Mouse (Mus musculus) kidney, adult 8-10 months (tissue): Measurements from ENCODE around the gene Polr2j.

ENCODE experiments used
- DNase-seq, 2 experiments: peaks; one replicate each; pipeline ENCODE4 v3.0.0; 2022

Polr2j gene

DNA sequence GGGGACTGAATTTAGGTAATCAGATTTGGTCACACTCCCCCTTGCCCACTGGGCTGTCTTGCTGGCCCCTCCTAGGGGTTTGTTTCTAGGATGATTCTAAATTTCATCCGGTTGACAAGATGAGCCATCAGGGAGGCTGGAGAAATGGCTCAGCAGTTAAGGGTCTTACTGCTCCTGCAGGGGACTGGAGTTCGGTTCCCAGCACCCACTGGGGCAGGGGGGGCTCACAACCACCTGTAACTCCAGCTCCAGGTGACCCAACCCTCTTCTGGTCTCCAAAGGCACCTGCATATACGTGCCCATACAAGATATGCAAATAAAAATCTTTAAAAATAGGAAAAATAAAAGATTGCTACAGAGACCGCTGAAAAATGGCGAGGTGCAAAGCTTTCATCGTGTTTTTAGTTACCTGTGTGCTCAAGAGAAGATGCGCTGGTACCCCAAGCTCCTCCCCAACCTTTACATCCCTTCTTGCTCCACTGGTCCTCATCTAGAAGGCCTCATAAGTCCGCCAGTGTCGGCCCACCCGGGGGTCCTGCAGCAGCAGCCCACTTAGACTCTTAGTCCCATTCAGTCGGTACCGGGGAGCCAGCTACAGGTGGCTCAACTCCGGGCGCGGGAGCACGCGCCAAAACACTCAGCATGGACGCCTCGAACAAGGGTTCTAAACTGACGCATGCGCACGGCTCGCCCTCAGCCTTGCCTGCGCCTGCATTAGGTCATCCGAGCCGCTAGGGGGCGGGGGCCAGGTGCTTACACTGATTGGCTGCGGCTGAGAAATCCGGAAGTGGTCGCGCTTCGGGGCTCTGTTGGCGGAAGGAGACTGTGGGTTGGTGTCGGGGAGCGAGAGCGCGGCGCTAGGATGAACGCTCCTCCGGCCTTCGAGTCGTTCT lies at the start of gene Polr2j:
TSS of gene Polr2j (plus strand) at position 741 of the 893 bp plus-strand sequence.
- peak; percentile 94 to 96 for DNase-seq

DNA sequence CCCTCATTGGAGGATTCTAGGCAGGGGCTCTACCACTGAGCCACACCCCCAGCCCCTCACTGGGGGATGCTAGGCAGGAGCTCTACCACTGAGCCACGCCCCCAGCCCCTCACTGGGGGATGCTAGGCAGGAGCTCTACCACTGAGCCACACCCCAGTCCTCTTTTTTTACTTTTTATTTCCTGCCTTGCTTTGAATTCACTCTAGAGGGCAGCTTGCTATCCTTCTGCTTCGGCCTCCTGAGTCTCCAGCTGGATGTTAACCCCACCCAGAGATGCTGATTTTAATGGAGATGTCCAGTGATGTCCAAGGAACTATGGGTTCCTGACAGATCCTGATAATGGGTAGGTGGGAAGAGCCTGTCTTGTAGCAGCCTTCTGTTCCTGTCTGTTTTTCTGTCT lies 47.0 kb upstream of the Polr2j start:
- no peak for DNase-seq

DNA sequence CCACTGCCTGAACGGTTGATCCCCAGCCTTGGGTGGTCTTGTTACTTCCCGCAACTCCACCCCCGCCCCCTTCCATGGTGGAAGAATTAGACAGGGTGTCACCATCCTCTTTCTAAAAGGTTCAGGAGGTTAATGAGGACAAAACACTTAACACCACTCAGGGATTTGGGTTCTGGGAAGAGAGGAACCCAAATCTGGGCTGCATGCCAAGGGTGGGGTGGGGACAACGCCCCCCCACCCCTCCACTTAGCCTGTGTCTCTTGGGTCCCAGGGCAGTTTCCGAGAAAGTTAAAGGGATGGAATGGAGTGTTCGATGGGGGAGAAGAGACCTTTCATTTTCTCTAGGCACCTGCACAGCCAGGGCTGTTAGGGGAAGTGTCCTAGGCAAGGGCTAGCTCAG lies 43.4 kb upstream of the Polr2j start:
- DNase-seq: no peak

DNA sequence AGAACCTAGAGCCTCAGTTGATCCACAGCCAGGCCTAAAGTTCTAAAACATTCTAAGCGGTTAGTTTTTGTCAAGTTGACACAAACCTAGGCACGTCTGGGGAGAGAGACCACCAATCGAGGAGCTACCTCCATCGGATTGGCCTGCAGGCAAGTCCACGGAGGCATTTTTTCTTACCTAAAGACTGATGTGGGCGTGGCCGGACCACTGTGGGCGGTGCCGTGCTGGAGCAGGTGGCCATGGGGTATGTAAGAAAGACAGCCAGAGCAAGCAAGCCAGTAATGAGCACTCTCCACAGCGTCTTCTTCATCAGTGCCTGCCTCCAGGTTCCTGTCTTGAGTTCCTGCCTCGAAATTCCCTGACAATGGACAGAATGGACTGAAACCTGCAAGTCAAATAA lies 42.9 kb upstream of the Polr2j start:
- no peak for DNase-seq

DNA sequence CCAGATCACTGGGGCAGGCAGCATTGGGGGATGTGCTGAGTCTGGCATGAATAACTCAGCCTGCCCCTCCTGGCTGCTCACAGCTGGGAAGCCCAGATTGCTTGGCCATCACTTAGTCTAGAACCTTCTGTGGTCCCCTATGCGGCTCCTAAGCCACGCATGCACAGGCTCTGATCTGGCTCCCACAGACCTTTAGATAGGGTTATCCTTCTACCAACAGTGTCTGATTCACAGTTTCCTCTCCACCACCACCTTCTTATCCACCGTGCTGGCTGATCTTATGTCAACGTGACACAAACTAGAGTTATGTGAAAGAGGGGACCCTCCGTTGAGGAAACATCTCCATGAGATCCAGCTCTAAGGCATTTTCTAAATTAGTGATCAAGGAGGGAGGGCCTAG lies 41.4 kb upstream of the Polr2j start:
- no peak for DNase-seq

DNA sequence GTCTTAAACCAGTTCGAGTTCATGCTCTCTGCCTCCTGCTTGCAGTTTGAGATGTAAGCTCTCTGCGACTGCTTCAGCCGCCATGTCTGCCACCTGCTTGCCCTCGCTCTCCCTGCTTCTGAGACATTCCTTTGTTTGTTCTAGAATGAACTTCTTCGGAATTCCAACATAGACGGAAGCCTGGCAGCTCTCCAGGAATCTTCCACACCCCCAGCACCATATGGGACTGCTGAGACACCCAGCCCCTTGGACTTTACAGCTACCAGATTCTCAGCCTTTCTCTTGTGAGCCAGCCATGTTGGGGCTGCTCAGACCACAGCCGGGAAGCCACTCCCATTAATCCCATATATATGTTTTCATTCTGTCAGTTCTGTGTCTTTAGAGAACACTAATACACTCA lies 40.1 kb upstream of the Polr2j start:
- no peak for DNase-seq

DNA sequence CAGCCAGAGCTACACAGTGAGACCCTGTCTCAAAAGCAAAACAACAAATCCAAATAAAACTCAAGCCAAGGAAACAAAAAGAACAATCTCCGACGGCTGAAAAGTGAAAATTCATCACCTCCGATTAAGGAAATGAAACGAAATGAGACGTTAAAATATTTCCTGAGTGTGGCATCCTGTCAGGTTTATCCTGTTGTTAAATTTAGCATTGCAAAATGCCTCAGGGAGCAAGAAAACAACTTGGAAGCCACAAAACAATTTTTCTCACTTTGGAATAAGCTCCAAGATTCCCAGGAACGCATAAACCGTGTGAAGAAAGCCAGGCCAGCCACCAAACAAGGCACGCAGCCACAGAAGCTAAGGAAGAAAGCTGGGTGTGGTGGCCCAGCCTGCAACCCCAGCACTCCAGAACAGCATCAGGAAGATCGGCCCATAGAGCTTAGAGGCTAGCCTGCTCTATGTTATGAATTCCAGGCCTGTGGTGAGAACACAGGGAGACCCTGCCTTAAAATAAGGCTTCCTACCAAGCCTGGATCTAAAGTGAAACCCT lies 39.4 kb upstream of the Polr2j start:
- DNase-seq: peak; percentile 23 to 38

DNA sequence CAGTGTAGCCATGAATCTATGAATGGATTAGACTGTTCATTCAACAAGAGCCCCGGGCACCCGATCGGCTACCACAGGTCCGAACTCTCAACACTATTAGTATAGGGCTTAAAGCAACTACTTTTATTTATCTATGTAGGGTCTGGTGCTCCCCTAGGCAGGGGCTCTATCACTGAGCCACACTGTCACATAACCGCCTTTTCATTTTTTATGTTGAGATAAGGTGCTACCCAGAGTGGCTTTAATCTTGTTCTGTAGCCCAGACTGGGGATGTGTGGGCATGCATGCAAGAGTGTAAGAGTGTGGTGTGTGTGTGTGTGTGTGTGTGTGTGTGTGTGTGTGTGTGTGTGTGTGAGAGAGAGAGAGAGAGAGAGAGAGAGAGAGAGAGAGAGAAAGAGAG lies 38.3 kb upstream of the Polr2j start:
- no peak for DNase-seq

DNA sequence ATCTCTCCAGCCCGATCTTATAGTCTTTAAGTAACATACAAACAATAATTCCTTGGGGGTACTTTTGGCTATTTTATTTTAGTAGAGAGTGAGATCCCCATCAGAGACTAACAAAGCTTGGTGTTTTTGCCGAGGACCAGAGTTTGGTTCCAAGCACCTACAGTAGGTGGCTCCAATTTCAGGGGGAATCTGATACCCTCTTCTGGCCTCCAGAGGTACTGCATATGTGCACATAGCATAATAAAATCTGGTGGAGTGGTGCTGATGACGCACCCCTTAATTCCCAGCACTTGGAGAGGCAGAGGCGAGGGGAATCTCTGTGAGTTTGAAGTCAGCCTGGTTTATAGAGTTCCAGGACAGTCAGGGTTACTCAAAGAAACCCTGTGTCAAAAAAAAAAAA lies 34.1 kb upstream of the Polr2j start:
- DNase-seq: no peak

DNA sequence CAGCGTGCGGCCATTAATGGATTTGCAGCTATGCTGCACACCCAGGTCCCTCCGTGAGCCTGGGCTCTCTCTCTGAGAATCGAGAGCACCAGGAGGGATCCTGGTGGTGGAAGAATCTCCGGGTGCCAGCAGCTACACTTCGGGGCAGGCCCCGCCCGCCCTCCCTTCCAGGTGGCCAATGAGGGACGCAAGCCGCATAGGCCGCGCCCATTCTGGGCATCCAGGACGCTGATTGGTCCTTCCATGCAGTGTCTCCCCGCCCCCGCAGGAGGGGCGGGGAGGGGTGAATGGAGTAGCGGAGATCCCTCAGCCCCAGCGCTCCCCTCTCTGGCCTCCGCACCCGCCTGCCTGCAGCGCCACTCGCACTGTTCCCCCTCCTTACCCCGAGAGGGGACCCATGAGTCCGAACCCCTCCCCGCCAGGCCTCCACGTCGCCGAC lies 32.7 kb upstream of the Polr2j start, which contains the start of gene Rasa4:
TSS of gene Rasa4 (plus strand) at position 248 of the 439 bp plus-strand sequence.
- peak; percentile 94 for DNase-seq

DNA sequence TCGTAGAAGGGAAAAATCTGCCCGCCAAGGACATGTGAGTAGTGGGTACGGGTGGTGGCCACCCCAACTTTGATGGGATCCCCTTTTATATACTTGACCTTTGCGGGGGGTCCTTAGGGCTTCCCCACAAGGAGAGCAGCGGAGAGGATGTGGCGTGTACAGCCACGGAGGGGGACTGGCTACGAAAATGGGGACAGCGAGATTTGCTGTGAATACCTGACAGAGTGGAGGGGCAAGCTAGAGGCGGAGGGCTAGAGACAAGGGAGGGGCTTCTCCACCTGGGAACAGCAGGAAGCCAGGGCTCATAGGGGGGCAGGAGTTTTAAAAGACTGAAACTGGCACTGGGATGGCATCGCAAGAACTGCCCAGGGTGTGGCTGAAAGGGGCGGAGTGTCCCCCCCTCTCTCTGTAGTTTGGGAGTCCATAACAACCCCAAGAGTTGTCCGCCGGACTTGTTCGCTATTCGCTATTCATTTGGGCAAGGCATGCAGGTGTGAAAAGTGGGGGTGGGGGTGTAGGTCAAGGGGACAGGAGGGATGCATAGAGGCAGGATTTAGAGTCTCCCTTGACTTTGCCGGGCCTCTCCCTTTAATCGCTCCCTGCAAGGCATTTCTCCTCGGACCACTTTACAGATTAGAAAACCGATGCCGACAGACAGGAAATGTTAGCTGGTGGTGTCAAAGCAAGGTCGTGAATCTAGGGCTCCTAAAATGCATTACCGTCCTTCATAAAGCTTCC lies 32.1 kb upstream of the Polr2j start:
- no peak for DNase-seq

DNA sequence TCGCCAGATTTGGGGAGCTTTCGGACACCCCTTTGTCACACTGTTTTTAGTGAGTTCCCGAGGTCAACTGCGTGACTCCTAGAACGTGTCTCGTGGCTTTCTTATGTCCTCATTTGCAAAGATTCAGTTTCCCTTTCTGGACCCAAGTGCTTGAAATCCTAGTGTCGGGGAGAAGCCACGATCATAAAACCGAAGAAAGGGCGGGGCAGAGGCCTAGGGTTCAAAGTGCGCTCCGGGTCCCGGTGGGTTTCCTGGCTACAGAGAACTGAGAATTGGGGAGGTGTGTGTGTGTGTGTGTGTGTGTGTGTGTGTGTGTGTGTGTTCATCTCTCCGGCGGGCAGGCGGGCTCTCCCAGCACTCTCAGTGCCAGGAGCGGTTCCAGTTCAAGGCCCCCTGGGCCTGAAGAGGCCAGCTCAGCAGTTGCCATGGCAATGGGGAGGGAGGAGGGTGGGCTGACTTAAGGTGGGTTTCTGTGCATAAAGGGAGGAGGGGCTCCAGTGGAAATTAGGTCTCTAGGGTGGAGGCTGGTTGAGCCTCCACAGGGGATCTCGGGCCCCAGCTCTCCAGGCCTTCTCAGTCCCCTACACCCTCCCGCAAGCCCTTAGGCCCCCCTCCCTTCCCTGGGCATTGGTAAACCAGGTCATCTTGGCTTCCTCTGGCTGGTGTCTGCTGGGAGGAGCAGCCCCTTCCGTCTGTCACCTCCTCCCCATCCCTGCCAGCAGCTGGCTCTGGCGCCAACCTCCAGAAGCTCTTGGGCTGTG lies 31.4 kb upstream of the Polr2j start:
- DNase-seq: peak in 1 of 2 experiments; percentile 12

DNA sequence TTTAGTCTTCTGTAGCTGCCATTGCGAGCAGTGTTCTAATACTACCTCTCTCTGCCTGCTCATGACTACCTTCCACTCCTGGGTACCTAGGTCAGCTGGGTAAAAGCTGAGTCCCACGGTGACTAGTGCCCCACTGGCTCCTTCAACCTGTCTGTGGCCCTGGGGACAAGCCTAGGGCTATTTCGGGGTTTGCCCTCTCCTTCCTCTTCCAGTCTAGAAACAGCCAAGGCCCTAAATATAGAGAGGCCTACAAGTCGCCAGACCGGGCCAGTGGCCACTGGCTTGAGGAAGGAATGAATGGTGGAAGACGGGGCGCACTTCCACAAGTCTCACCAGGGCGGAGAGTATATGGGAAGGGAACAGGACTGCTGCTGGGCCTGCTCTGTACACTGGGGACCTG lies 30.1 kb upstream of the Polr2j start:
- DNase-seq: no peak

DNA sequence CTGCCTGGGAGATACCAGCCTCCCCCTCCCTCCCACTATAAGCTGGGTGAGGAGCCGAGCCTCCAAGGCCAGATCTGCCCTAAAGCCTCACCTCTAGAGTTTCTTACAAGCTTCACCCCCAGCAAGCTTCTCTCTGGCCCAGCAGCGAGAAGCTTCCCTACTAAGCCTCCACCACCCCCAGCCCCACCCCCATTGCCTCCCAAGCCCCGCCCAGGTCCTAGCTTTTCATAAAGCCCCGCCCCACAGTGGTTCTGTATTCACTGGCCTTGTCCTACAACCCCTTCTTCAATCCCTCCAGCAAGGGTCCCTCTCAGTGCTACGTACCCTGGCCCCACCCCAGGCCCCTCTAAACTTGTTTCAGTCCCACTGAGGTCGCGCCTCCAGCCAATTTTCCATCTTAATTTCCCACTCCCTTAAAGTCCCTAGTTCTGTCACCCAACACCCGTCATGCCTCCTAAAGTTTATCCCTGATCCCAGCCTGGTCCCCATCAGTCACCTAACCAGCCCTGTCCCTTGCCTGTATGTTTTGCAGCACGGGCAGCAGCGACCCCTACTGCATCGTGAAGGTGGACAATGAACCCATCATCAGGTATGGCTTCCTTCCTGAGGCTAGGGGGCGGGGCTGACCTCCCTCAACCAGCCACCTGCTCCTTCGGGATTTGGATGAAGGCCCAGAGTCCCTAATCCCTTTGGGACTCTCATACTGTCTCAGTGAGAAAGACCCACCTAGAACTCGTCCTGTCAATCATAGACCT lies 27.4 kb upstream of the Polr2j start:
- DNase-seq: peak in 1 of 2 experiments; percentile 15

DNA sequence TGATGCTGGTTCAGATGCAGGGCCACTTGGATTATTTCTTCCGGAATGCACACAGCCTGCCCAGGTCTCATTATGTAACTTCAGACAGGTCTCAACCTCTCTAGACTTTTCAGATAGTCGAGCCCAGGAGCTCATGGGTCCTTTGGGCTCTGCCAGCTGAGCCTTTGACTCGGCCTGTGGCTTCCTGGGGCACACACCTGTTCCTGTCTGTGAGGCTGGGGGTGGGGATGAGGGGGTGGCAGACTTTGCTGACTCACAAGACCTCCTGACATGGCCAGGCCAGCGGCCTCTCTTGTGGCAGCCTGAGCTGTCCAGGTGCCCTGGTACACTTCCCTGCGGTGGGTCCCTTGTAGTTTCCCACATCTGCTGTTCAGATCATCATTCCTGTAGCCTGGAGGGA lies 24.5 kb upstream of the Polr2j start:
- no peak for DNase-seq

DNA sequence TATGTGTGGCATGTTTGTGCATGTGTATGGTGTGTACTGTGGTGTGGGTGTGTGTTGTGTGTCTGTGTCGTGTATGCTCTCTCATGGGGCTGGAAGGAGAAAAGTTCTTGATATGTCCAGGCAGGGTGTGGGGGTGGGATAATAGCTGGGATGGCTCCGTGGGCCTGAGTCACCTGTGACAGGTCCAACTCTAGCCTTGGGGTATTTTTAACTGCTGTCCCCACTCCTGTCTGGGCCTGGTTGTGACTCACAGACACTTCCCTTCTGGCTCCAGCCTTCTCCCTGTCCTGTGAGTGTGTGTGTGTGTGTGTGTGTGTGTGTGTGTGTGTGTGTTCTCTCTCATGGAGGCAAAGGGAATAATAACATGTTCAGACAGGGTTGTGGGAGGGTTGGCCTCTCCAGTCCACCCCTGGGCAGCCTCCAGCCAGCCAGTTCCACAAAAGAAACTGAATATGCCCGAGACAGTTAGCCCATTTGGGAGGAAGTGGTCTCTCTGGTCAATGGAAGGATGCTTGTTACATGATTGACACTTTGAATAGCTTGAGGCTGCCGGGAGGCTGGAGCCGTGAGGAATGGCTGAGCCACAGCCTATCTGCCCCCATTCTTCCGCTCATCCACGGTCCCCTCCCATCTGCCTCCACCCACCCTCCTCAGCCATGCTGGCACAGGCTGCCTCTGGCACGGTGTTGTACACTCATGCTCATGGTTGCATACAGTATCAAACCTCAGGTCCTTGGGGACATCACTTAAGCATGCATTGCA lies 22.0 kb upstream of the Polr2j start:
- DNase-seq: no peak

DNA sequence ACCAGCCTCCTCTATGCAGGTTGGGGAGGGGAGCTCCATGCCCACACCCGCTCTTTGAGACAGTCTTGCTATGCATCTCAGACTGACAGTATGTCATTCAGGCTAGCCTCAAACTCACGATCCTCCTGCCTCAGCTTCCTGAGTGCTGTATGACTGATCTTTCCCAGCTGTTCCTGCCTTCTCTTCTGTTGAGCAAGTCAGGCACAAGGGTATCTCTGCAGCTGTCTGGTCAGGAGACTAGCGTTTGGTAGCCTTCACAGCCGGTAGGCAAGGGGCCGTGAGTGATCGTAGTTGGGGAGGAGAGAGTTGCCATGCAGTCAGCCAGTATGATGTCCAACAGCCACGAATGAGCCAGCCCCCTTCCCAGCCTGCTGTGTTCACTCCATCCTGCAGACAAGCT lies 21.3 kb upstream of the Polr2j start:
- DNase-seq: no peak

DNA sequence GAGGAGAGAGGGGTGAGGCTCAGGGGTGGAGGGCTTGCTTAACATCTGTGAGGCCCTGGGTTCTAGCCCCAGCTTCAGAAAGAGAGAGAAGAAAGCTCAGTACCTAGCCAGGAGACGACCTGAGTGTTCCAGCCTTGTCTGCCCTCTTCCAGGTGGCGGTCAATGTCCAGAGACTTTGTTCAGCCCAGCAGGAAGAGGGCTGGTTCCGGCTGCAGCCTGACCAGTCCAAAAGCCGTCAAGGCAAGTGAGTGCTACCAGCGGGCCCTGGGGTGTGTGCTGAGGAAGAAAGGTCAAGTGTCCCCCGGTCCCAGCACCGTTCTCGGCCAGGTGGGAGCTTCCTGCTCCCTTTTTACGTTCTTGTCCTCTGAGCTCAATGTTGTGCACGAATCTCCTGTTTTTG lies 17.9 kb upstream of the Polr2j start:
- DNase-seq: peak; percentile 69 to 73

DNA sequence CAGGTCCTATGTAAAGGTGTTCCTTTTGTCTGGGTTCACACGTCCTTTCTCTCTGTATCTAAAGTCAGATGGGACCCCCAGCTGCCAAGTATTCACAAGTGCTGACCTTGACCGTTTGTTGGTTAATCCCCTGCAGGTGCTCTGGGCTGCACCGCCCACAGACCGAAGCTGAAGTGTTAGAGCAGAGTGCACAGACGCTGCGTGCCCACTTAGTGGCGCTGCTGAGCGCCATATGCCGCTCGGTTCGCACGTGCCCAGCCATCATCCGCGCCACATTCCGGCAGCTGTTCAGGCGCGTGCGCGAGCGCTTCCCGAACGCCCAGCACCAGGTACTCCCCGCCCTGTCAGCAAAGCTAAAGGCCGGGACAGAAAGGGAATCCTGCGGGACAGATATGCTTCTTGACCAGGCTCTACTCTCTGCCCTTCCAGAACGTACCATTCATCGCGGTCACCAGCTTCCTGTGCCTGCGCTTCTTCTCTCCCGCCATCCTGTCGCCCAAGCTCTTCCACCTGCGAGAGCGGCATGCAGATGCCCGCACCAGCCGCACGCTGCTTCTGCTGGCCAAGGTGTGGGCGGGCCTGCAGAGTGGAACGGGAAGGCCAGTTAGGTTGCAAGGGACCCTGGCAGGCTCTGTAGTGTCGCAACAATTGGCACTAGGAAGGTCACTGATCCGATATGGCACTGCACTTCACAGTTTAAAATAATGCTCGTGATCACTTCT lies 14.2 kb upstream of the Polr2j start:
- DNase-seq: peak; percentile 54 to 66

DNA sequence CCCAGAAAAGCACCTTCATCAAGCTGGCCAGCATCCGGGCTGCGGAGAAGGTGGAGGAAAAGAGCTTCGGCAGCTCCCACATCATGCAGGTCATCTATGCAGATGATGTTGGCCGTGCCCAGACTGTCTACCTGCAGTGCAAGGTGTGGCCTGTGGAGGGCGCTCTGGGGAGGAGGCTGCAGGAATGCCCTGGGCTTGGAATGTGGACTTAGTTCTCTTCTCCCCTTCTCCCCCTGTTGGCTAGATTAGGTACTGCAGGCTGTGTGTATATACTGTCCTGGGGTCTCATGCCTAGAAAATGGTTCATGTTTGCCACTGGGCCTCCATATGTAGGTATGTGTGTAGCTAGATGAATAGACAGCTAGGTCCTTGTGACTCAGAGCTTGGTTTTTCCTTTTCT lies 11.9 kb upstream of the Polr2j start:
- DNase-seq: no peak

DNA sequence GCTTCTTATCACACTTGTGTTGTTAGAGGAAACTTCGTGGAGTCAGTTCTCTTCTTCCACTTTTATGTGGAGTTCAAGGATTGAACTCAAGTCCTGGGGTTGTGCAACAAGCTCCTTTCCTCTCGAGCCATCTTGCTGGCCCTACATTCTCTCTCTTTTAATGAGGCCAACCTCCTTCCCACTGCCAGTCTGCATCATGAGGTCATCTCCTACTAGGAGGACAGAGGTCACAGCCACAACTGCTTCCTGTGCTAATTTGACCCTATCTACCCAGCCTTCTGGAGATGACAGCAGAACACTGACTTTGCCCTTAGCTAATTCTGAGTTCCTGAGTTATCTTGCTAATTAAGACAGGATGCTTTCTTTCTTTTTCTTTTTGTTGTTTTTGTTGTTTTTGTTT lies 7.9 kb upstream of the Polr2j start:
- DNase-seq: no peak
